Mouse (Mus musculus) liver, postnatal 0 days (tissue): ENCODE results near the gene Rgma. TPM values are rescaled to one million over a fixed set of nuclear protein-coding genes. Genes with fewer than 3 reads are reported as not detected.

Source experiments
- ATAC-seq: fragments of 200-750 bp; cut with Nextera tagmentation; 2 replicates; pipeline ENCODE4 v1.8.0; 2017; ENCODE audit warnings: mild to moderate bottlenecking, moderate library complexity
- DNase-seq: peaks from one replicate; pipeline ENCODE4 v3.0.0-alpha.2; 2016
- H3K27ac ChIP-seq: fragments of 300-500 bp; sonication (generic); 2 replicates; pipeline ENCODE4 v1.5.1; 2014; ENCODE audit warnings: antibody characterized with exemption, moderate library complexity, mild to moderate bottlenecking, low read depth
- H3K27me3 ChIP-seq: fragments of 300-500 bp; sonication (generic); 2 replicates; pipeline ENCODE4 v1.6.1; 2014; ENCODE audit warnings: low read length, control low read depth, mixed read lengths; ENCODE audit not compliant: insufficient read depth
- H3K36me3 ChIP-seq: fragments of 300-500 bp; sonication (generic); replicated peaks from 2 replicates; pipeline ENCODE4 v1.6.1; 2014; ENCODE audit warnings: mild to moderate bottlenecking, control low read depth, low read length, moderate library complexity, mixed read lengths; ENCODE audit not compliant: insufficient read depth
- H3K4me1 ChIP-seq: fragments of 300-500 bp; sonication (generic); 2 replicates; pipeline ENCODE4 v1.6.1; 2014; ENCODE audit warnings: antibody characterized with exemption, mild to moderate bottlenecking, control low read depth; ENCODE audit not compliant: insufficient read depth
- H3K4me2 ChIP-seq: fragments of 300-500 bp; sonication (generic); 2 replicates; pipeline ENCODE4 v1.6.1; 2014; ENCODE audit warnings: low read depth, mild to moderate bottlenecking, low read length, moderate library complexity, mixed read lengths
- H3K4me3 ChIP-seq: fragments of 300-500 bp; sonication (generic); 2 replicates; pipeline ENCODE4 v1.5.1; 2014; ENCODE audit warnings: low read depth, low read length
- H3K9ac ChIP-seq: fragments of 300-500 bp; sonication (generic); replicated peaks from 2 replicates; pipeline ENCODE4 v1.6.1; 2014; ENCODE audit warnings: mild to moderate bottlenecking, moderate library complexity
- H3K9me3 ChIP-seq: fragments of 300-500 bp; sonication (generic); 2 replicates; pipeline ENCODE4 v1.6.1; 2016; ENCODE audit warnings: mild to moderate bottlenecking, control low read depth, low read length, mixed read lengths
- CTCF ChIP-seq: sonication (generic); IDR thresholded peaks from 2 replicates; pipeline ENCODE4 v1.5.1; 2016; ENCODE audit warnings: antibody characterized with exemption, low read depth
- EP300 ChIP-seq: IDR thresholded peaks from 2 replicates; pipeline ENCODE4 v1.6.1; 2016; ENCODE audit warnings: antibody characterized with exemption, low read depth, mild to moderate bottlenecking
- WGBS: fragments of 180-500 bp; shearing (Covaris S2); extraction: QIAGEN DNeasy Blood & Tissue Kit; methylation state at CpG from one replicate; pipeline ENCODE4 v1.1.7; 2014; ENCODE audit not compliant: insufficient replicate concordance; 5-methylcytosine and 5-hydroxymethylcytosine counted together
- polyA plus RNA-seq: library from polyadenylated mRNA; unstranded; fragments of >200 nt; fragmentation: Nextera tagmentation; extraction: Ambion mirVana; gene quantifications from 2 replicates; pipeline ENCODE4 v1.2.1, GENCODE M21; 2015

The Rgma gene
- polyA plus RNA-seq, 1 experiment from 2014 or later, result 0.12 TPM

DNA sequence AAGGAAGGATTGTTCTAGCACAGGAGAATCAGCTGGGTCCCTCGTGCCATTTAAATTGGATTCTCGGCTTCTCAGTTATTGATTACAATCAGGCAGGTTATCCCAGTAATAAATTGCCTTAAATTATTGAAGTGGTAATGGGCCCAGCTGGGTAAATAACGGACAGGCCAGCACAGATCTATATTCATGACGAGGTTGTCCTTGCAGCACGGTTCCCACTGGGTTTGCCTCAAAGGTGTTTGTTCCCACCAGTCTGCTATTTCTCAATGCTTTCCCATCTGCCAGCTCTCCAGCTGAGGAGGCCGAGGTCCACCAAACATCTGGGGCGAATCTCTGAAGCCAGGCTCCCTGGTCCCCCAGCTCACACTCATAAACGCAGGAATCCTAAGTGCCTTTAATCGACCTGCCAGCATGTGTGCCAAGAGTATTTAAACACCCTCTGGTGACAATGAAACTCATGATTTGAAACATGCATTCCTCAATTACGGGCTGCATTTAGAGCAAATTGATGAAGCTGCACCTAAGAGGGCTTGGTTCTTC lies 26.7 kb upstream of the Rgma start:
- H3K9me3 ChIP-seq, result no peaks in the 10 kb centered on the region
- no peak overlapping the region for H3K27ac ChIP-seq
- H3K4me1 ChIP-seq, result no peaks in the 10 kb centered on the region
- ATAC-seq, result no peak
- no peak for TF ChIP-seq EP300
- TF ChIP-seq CTCF, result no peak
- 34% methylated on average over 10 of the region's 10 CpGs for WGBS
- no peak overlapping the region for H3K4me3 ChIP-seq
- no peak for DNase-seq
- H3K4me2 ChIP-seq, result no peak overlapping the region
- H3K9ac ChIP-seq, result no peak overlapping the region
- no peaks in the 10 kb centered on the region for H3K36me3 ChIP-seq
- H3K27me3 ChIP-seq, result no peaks in the 10 kb centered on the region

DNA sequence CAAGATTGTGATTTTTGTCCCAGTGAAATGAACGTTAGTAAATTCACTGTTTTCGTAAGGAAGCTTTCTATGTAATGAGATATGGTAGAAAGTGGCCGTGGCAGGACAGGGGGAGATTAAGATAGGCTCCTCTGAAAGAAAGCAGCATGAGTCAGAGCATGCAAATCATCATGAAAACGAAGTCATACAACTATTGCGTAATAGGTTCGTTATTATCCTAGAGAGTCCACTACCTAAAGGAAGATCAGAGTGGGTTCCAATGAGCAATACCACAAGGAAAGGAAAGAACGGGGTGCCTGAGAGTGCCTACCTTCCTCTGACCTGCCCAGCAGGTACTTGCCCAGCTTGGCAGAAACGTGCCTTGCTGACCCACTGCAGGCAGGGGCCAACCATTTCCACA lies 26.2 kb upstream of the Rgma start:
- H3K27ac ChIP-seq, result no peak overlapping the region
- 64% methylated on average over 8 of the region's 8 CpGs for WGBS
- H3K9me3 ChIP-seq, result no peaks in the 10 kb centered on the region
- ATAC-seq (no peak), DNase-seq (no peak)
- no peak overlapping the region for H3K4me3 ChIP-seq
- no peak for TF ChIP-seq EP300
- no peak for TF ChIP-seq CTCF
- no peaks in the 10 kb centered on the region for H3K36me3 ChIP-seq
- no peak overlapping the region for H3K4me2 ChIP-seq
- H3K27me3 ChIP-seq, result no peaks in the 10 kb centered on the region
- no peak overlapping the region for H3K9ac ChIP-seq
- H3K4me1 ChIP-seq, result no peaks in the 10 kb centered on the region

- WGBS, result 56% methylated on average over 9 of the region's 9 CpGs
- ATAC-seq (no peak), DNase-seq (no peak)
- Histone ChIP-seq H3K4me3 (no peak overlapping the region), H3K27ac (no peak overlapping the region), H3K9ac (no peak overlapping the region), H3K4me2 (no peak overlapping the region), H3K4me1 (no peaks in the 10 kb centered on the region), H3K9me3 (no peaks in the 10 kb centered on the region), H3K27me3 (no peaks in the 10 kb centered on the region), H3K36me3 (no peaks in the 10 kb centered on the region)
- TF ChIP-seq EP300 (no peak), CTCF (no peak)
Measured at GRCm38 (mm10) chr7:73355229-73355628, 20.1 kb upstream of the Rgma start.

DNA sequence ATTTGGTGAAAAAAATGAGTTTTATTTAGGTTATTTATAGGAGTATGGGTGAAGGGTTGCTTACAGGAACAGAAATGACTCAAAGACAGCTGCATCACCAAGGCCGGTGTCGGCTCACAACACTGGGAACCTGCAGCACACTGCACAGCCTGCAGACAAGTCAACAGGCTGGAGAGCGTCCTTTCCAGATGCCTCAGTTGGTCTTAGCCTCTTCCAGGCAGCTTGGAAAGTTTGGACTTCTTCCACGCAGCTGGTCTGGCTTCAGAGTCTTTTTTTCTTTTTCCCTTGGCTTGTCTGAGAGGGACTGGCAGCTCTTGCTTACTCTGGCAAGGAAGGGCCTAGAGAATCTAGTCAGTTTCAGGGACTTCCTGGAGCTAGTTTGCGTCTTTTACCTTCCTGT lies 18.4 kb upstream of the Rgma start:
- WGBS, result 67% methylated on average over 5 of the region's 5 CpGs
- H3K9ac ChIP-seq, result no peak overlapping the region
- DNase-seq (no peak), ATAC-seq (no peak)
- no peak overlapping the region for H3K4me3 ChIP-seq
- no peak overlapping the region for H3K4me2 ChIP-seq
- H3K36me3 ChIP-seq, result no peaks in the 10 kb centered on the region
- no peaks in the 10 kb centered on the region for H3K9me3 ChIP-seq
- no peaks in the 10 kb centered on the region for H3K27me3 ChIP-seq
- H3K27ac ChIP-seq, result no peak overlapping the region
- TF ChIP-seq EP300 (no peak), CTCF (no peak)
- no peaks in the 10 kb centered on the region for H3K4me1 ChIP-seq

GRCm38 (mm10) chr7:73357626-73358025 lies 17.7 kb upstream of the Rgma start:
- Histone ChIP-seq H3K36me3 (no peaks in the 10 kb centered on the region), H3K9me3 (no peaks in the 10 kb centered on the region), H3K4me1 (no peaks in the 10 kb centered on the region), H3K4me3 (no peak overlapping the region), H3K27me3 (no peaks in the 10 kb centered on the region), H3K9ac (no peak overlapping the region), H3K27ac (no peak overlapping the region), H3K4me2 (no peak overlapping the region)
- DNase-seq, result no peak
- TF ChIP-seq EP300 (no peak), CTCF (no peak)
- 78% methylated on average over 2 of the region's 2 CpGs for WGBS
- no peak for ATAC-seq

GRCm38 (mm10) chr7:73365511-73365910 lies 9.8 kb upstream of the Rgma start:
- Histone ChIP-seq H3K4me1 (no peaks in the 10 kb centered on the region), H3K4me2 (no peak overlapping the region), H3K9ac (no peak overlapping the region), H3K9me3 (no peaks in the 10 kb centered on the region), H3K27ac (no peak overlapping the region), H3K4me3 (no peak overlapping the region), H3K36me3 (no peaks in the 10 kb centered on the region), H3K27me3 (0 out of 2 replicates have a peak, but pooled peaks cover 5% of the 10 kb centered on the region)
- ATAC-seq (no peak), DNase-seq (no peak)
- WGBS, result 72% methylated on average over 4 of the region's 4 CpGs
- TF ChIP-seq EP300, result no peak
- no peak for TF ChIP-seq CTCF

GRCm38 (mm10) chr7:73365965-73366364 lies 9.3 kb upstream of the Rgma start:
- no peaks in the 10 kb centered on the region for H3K4me1 ChIP-seq
- H3K9me3 ChIP-seq, result no peaks in the 10 kb centered on the region
- DNase-seq (no peak), ATAC-seq (no peak)
- H3K4me3 ChIP-seq, result no peak overlapping the region
- H3K27me3 ChIP-seq, result 0 out of 2 replicates have a peak, but pooled peaks cover 5% of the 10 kb centered on the region
- no peak overlapping the region for H3K27ac ChIP-seq
- 82% methylated on average over 7 of the region's 7 CpGs for WGBS
- H3K9ac ChIP-seq, result no peak overlapping the region
- H3K4me2 ChIP-seq, result no peak overlapping the region
- no peaks in the 10 kb centered on the region for H3K36me3 ChIP-seq
- no peak for TF ChIP-seq EP300
- TF ChIP-seq CTCF, result no peak
